In the genomic region with DNA sequence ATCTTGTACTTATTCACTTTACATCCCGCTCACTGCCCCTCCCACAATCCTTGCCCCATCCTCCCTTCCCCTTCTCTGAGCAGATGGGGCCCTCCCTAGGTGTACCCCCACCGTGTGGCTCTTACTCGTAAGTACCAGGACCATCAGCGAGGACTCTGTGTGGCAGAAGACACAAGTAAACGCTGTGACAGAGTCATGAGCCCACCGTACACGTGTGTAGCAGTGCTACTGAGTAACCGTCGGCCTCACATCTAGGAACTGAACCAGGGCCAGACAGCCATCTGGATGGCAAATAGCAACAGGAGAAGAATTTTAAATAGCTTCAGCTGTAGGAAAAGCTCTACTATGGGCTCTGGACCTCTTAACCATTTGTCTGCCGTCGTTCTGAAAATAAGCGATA, we compare ENCODE assay signal across 14 mouse cellular contexts. TPM values are rescaled to one million over a fixed set of nuclear protein-coding genes. Genes with fewer than 3 reads are reported as not detected.
DNase-seq lines count a peak whose midpoint lies in the region; ATAC-seq lines count a peak whose summit lies in the region.
"Had no signal": no experiment of that assay in that cellular context is flagged by ENCODE, and none has a peak within 500 bp of the region (broad histone marks: within the 10 kb centered on the region; RNA-seq: fewer than 3 reads in every experiment).

No protein-coding gene starts in this region.

- no peak overlapping the region for H3K9ac ChIP-seq in embryonic facial prominence, embryonic 14.5 days (ENCODE audit: low read depth, low read length)
- no peak overlapping the region for H3K9ac ChIP-seq in limb, embryonic 13.5 days
- H3K9ac ChIP-seq: liver, embryonic 12.5 days had no signal

- no peaks in the 10 kb centered on the region for H3K36me3 ChIP-seq in embryonic facial prominence, embryonic 14.5 days (ENCODE audit: control insufficient read depth, insufficient read depth, low read length)
- H3K36me3 ChIP-seq in limb, embryonic 13.5 days = no peaks in the 10 kb centered on the region

- peak; percentile 11 to 14 for DNase-seq in cerebellum, adult 18-20 months
- no peak for DNase-seq in cerebellum, adult 9-10 months
- peak; percentile 30 to 40 for DNase-seq in left cerebral cortex, postnatal 10 days (ENCODE audit: extremely low spot score in 1 of 2, low spot score in 2 of 2)
- DNase-seq in left cerebral cortex, adult 8-10 months (ENCODE audit: low spot score in 2 of 2) = no peak
- peak; percentile 77 for DNase-seq in embryonic facial prominence, embryonic 14.5 days (ENCODE audit: low spot score)
- DNase-seq in heart, adult 9 months (ENCODE audit: low spot score in 2 of 2) = no peak
- no peak for DNase-seq in kidney, postnatal 4 days
- DNase-seq: gastrocnemius, postnatal 10 days; heart, postnatal 14 days had no signal

- no peak overlapping the region; the same call in 1 of the 2 replicates for H3K4me2 ChIP-seq in embryonic facial prominence, embryonic 14.5 days (ENCODE audit: low read depth, low read length)
- peak overlapping the region; percentile 36; the same call in 1 of the 2 replicates for H3K4me2 ChIP-seq in limb, embryonic 13.5 days (replicated peaks)
- H3K4me2 ChIP-seq: liver, embryonic 12.5 days had no signal

- no peaks in the 10 kb centered on the region for H3K9me3 ChIP-seq in embryonic facial prominence, embryonic 14.5 days (ENCODE audit: control insufficient read depth, low read length)
- H3K9me3 ChIP-seq in limb, embryonic 13.5 days = no peaks in the 10 kb centered on the region
- H3K9me3 ChIP-seq: G1E; liver, embryonic 12.5 days; megakaryocyte, embryonic 14.5 days had no signal

- intact Hi-C loops in left cerebral cortex, postnatal 10 days (cut with DNase I) = no loop called here

- H3K4me3 ChIP-seq in embryonic facial prominence, embryonic 14.5 days (ENCODE audit: low read depth, low read length) = no peak overlapping the region
- H3K4me3 ChIP-seq in limb, embryonic 13.5 days = no peak overlapping the region
- H3K4me3 ChIP-seq: liver, embryonic 12.5 days had no signal

- 46% methylated on average over 12 of the region's 12 CpGs for WGBS in embryonic facial prominence, embryonic 14.5 days
- WGBS in limb, embryonic 13.5 days = 47% methylated on average over 12 of the region's 12 CpGs

- no peak overlapping the region for H3K27ac ChIP-seq in embryonic facial prominence, embryonic 14.5 days (replicated peaks; ENCODE audit: low read depth, low read length)
- H3K27ac ChIP-seq in limb, embryonic 13.5 days = peak overlapping the region; percentile 48; the same call in 1 of the 2 replicates
- H3K27ac ChIP-seq: kidney, postnatal 0 days; liver, embryonic 12.5 days had no signal

- ATAC-seq in embryonic facial prominence, embryonic 14.5 days (ENCODE audit: low read depth) = peak; percentile 55; the same call in 1 of the 2 replicates
- peak; percentile 81 for ATAC-seq in limb, embryonic 13.5 days (ENCODE audit: low FRiP score, low read depth)
- ATAC-seq: liver, embryonic 12.5 days had no signal

- H3K27me3 ChIP-seq in embryonic facial prominence, embryonic 14.5 days (replicated peaks; ENCODE audit: control insufficient read depth, insufficient read depth, low read length) = no peaks in the 10 kb centered on the region
- no peaks in the 10 kb centered on the region for H3K27me3 ChIP-seq in limb, embryonic 13.5 days
- H3K27me3 ChIP-seq: liver, embryonic 12.5 days; megakaryocyte, embryonic 14.5 days had no signal

- H3K4me1 ChIP-seq in embryonic facial prominence, embryonic 14.5 days (ENCODE audit: control insufficient read depth, insufficient read depth, low read length) = 0 out of 2 replicates have a peak, but pooled peaks cover 2% of the 10 kb centered on the region
- H3K4me1 ChIP-seq in limb, embryonic 13.5 days = peaks cover 21% of the 10 kb centered on the region

RNA-seq across cellular contexts. Expression of a gene that starts 28.0 kb away (rescaled TPM):
- 10 to 100 TPM; 18.8 to 19.0 TPM for total RNA-seq in left cerebral cortex, postnatal 10 days (2021)
- 10 to 100 TPM; 21.1 to 25.4 (median 24.5) TPM for total RNA-seq in left cerebral cortex, adult 8-10 months (2022)
- 1.3 and 1.6 TPM in 2 replicates for polyA plus RNA-seq in embryonic facial prominence, embryonic 14.5 days (2014; fragmentation: Nextera tagmentation; extraction: Ambion mirVana)
- polyA plus RNA-seq in limb, embryonic 13.5 days (2015; fragmentation: Nextera tagmentation; extraction: Ambion mirVana) = 1.0 and 1.2 TPM in 2 replicates

Comparison
In these comparisons a context has a peak if more than half of its experiments do, and no peak if none do; other contexts are left out.
1. DNase-seq: peak in cerebellum, adult 18-20 months (2 of 2), left cerebral cortex, postnatal 10 days (2 of 2) and embryonic facial prominence, embryonic 14.5 days (single experiment); none in cerebellum, adult 9-10 months (single experiment), left cerebral cortex, adult 8-10 months (0 of 2), heart, adult 9 months (0 of 2) and kidney, postnatal 4 days (0 of 2).